Comparison of ENCODE assay signal across 8 mouse cellular contexts in the genomic region with DNA sequence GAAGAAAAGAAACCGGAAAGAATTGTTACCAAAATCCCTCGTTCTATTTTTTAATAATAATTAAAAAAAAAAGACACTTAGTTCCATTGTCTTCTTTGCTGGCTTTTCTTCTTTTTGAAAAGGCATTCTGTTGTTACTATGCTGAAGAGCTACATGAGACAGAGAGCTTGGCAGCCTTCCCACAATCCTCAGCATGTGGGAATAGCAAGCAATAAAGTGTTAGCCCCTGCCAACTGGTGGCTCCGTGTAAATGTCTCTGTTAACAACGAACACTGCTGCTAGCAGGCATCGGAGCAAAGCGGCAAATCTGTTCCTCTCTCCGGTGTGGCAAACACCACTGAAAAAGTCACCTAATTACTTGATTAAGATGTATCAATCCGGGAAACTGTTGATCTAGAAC.
A peak's percentile ranks its signal among the peaks of the same experiment; 100 is the strongest.
DNase-seq lines count a peak whose midpoint lies in the region; ATAC-seq and TF ChIP-seq lines count a peak whose summit lies in the region.

No protein-coding gene starts in this region.

- H3K9ac ChIP-seq in heart, embryonic 11.5 days (ENCODE audit: low read depth, low read length), result no peak overlapping the region

- intact Hi-C loops in left cerebral cortex, adult 2 months (cut with DNase I), result no loop called here
- intact Hi-C loops in heart, postnatal 25 days (cut with DNase I), result no loop called here

- no peaks in the 10 kb centered on the region for H3K27me3 ChIP-seq in heart, embryonic 11.5 days (ENCODE audit: control insufficient read depth, insufficient read depth, low read length)

- H3K4me2 ChIP-seq in heart, embryonic 11.5 days, result no peak overlapping the region

- 83% methylated on average over 8 of the region's 8 CpGs for WGBS in heart, embryonic 11.5 days (ENCODE audit: insufficient replicate concordance)

- no peak overlapping the region for H3K4me3 ChIP-seq in heart, embryonic 11.5 days (ENCODE audit: low read depth, low read length)
- H3K4me3 ChIP-seq in left cerebral cortex, adult 2 months, result no peak overlapping the region

- no peaks in the 10 kb centered on the region for H3K4me1 ChIP-seq in heart, embryonic 11.5 days (ENCODE audit: control insufficient read depth, insufficient read depth, low read length)

- ATAC-seq in heart, embryonic 11.5 days (replicated peaks; ENCODE audit: insufficient number of reproducible peaks, low FRiP score, low TSS enrichment), result no peak
- no peak for ATAC-seq in activated CD4-positive, CD25-positive, alpha-beta regulatory T cell, adult 4 months
- ATAC-seq in inflammation-experienced regulatory T-cells, adult 6 months, result no peak

- DNase-seq in heart, adult 11 months, result peak; percentile 71
- peak; percentile 80 for DNase-seq in Muller cell, postnatal 12 days (ENCODE audit: inconsistent ontology term)
- peak; percentile 24 for DNase-seq in cerebellum, adult 9-11 months
- peak; percentile 33 to 64 for DNase-seq in left cerebral cortex, adult 2 months (ENCODE audit: extremely low spot score in 1 of 2, low spot score in 2 of 2)
- no peak for DNase-seq in heart, postnatal 25 days (ENCODE audit: low spot score)

- H3K9me3 ChIP-seq in heart, embryonic 11.5 days (replicated peaks; ENCODE audit: control insufficient read depth, low read length), result no peaks in the 10 kb centered on the region; the same call in 1 of the 2 replicates

- no peak overlapping the region for H3K27ac ChIP-seq in heart, embryonic 11.5 days (ENCODE audit: low read depth, low read length)
- no peak overlapping the region for H3K27ac ChIP-seq in left cerebral cortex, adult 2 months

- TF ChIP-seq CTCF in left cerebral cortex, adult 2 months (IDR thresholded peaks at IDR 0.05), result no peak; the same call in 1 of the 2 replicates

- no peaks in the 10 kb centered on the region for H3K36me3 ChIP-seq in heart, embryonic 11.5 days (ENCODE audit: control insufficient read depth, insufficient read depth, low read length)
